In the genomic region with DNA sequence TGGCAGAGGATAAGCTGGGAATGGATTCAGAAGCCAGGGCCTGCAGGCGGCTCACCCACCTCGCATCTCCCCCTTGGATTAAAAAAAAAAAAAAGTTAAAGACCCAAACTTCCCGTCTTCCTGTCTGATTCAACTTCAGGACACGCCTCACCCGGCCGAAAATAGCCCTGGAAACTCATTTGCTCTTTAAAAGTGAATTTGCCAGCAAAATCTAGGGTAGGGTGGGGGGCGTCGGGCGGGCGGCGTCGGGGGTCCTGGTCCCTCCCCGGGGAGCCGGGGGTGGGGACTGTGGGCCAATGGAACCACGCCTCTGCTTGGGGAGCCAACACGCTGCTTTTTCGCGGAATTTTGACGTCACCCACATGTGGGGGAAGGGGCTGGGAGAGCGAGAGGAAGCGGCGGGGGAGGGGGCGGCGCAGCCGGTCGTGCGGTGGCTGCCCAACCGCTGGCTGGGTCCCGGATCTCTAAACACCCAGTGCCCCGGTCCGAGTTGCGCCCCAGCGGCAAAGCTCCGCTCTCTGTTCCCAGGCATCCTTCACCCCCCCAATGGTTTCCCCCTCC, we compare ENCODE assay signal across 8 mouse cellular contexts. TPM values are rescaled to one million over a fixed set of nuclear protein-coding genes. Genes with fewer than 3 reads are reported as not detected.
DNase-seq lines count a peak whose midpoint lies in the region; ATAC-seq and TF ChIP-seq lines count a peak whose summit lies in the region.

No protein-coding gene starts in this region.

- no peak for TF ChIP-seq CTCF in stomach, postnatal 0 days (IDR thresholded peaks at IDR 0.05; ENCODE audit: low read depth)

- no peaks in the 10 kb centered on the region for H3K9me3 ChIP-seq in heart, embryonic 15.5 days (replicated peaks)
- H3K9me3 ChIP-seq in stomach, postnatal 0 days (ENCODE audit: control insufficient read depth, low read length): no peaks in the 10 kb centered on the region

- intact Hi-C loops in gastrocnemius, postnatal 14 days (cut with DNase I; ENCODE audit: low total_unique reads): loop anchor here (10.0 kb wide), 1 partner anchor 100 kb away; no protein-coding TSS in a partner anchor

- TF ChIP-seq EP300 in stomach, postnatal 0 days (optimal IDR thresholded peaks at IDR 0.05): no peak

- peak overlapping the region; percentile 57 for H3K9ac ChIP-seq in heart, embryonic 15.5 days
- H3K9ac ChIP-seq in stomach, postnatal 0 days (ENCODE audit: low read length): peak overlapping the region; percentile 66

- H3K4me3 ChIP-seq in heart, embryonic 15.5 days: peak overlapping the region; percentile 89
- H3K4me3 ChIP-seq in macrophage (ENCODE audit: inconsistent target): peak overlapping the region; percentile 22
- peak overlapping the region; percentile 83 for H3K4me3 ChIP-seq in stomach, postnatal 0 days (ENCODE audit: low read depth, low read length)

- peak overlapping the region; percentile 92 for H3K4me2 ChIP-seq in heart, embryonic 15.5 days
- peak overlapping the region; percentile 86 for H3K4me2 ChIP-seq in stomach, postnatal 0 days (replicated peaks; ENCODE audit: low read depth)

- H3K36me3 ChIP-seq in heart, embryonic 15.5 days: no peaks in the 10 kb centered on the region
- H3K36me3 ChIP-seq in macrophage (ENCODE audit: inconsistent target): no peaks in the 10 kb centered on the region
- no peaks in the 10 kb centered on the region for H3K36me3 ChIP-seq in stomach, postnatal 0 days (ENCODE audit: control insufficient read depth, insufficient read depth, low read length)

- H3K79me2 ChIP-seq in macrophage (ENCODE audit: inconsistent target): no peaks in the 10 kb centered on the region

- peak overlapping the region; percentile 91 for H3K27ac ChIP-seq in heart, embryonic 15.5 days
- no peak overlapping the region for H3K27ac ChIP-seq in macrophage
- H3K27ac ChIP-seq in stomach, postnatal 0 days (replicated peaks): peak overlapping the region; percentile 94

- peaks cover 44% of the 10 kb centered on the region for H3K4me1 ChIP-seq in heart, embryonic 15.5 days (replicated peaks)
- H3K4me1 ChIP-seq in stomach, postnatal 0 days (replicated peaks; ENCODE audit: control insufficient read depth, insufficient read depth): peaks cover 16% of the 10 kb centered on the region

- H3K27me3 ChIP-seq in heart, embryonic 15.5 days: 0 out of 2 replicates have a peak, but pooled peaks cover 3% of the 10 kb centered on the region
- no peaks in the 10 kb centered on the region for H3K27me3 ChIP-seq in stomach, postnatal 0 days (ENCODE audit: control insufficient read depth, insufficient read depth, low read length)

- DNase-seq in gastrocnemius, postnatal 14 days: peak; percentile 66
- DNase-seq in gastrocnemius, adult 8-10 months (ENCODE audit: low spot score in 2 of 2): no peak
- peak; percentile 93 for DNase-seq in embryo, embryonic 11 days
- DNase-seq in kidney, postnatal 10 days: peak; percentile 95
- peak; percentile 81 for DNase-seq in stomach, postnatal 0 days (ENCODE audit: low spot score)

- WGBS in heart, embryonic 15.5 days: under 1% methylated on average over 34 of the region's 34 CpGs
- WGBS in macrophage (ENCODE audit: missing documents): 0% methylated on average over 28 of the region's 34 CpGs
- under 1% methylated on average over 32 of the region's 34 CpGs for WGBS in stomach, postnatal 0 days

- ATAC-seq in heart, embryonic 15.5 days (replicated peaks; ENCODE audit: insufficient number of reproducible peaks, insufficient read depth, low FRiP score, low read depth): 0 out of 2 replicates have a peak, but pooled peaks have one; percentile 36
- peak; percentile 11; the same call in 1 of the 2 replicates for ATAC-seq in stomach, postnatal 0 days (ENCODE audit: low FRiP score, low TSS enrichment)
- ATAC-seq in megakaryocyte progenitor cell, adult 5-6 weeks (replicated peaks; ENCODE audit: poor library complexity): no peak

RNA-seq across cellular contexts. Expression of gene Ccnd2, which starts 2.8 kb away (rescaled TPM):
- 10 to 100 TPM; 17.6 to 31.6 TPM for total RNA-seq in gastrocnemius, postnatal 14 days (2021)
- total RNA-seq in gastrocnemius, adult 8-10 months (2022): 10 to 100 TPM in 2 of 4 experiments, 1 to 10 TPM in 2; 5.0 to 16.2 (median 9.6) TPM
- 482 and 541 TPM in 2 replicates for polyA plus RNA-seq in heart, embryonic 15.5 days (2015; fragmentation: Nextera tagmentation; extraction: Ambion mirVana)
- 100 to 1,000 TPM in 1 of 26 experiments, 10 to 100 TPM in 7, 1 to 10 TPM in 16, under 1 TPM in 2; 0.44 to 104 (median 4.7) TPM for total RNA-seq in macrophage (2018; cell fraction: chromatin; rRNA removed)
- 10 to 100 TPM in 14 of 26 experiments, 1 to 10 TPM in 12; 1.7 to 55.9 (median 10.7) TPM for total RNA-seq in macrophage (2018; cell fraction: cytosol; rRNA removed)
- total RNA-seq in macrophage (2018; cell fraction: nucleus; rRNA removed): 100 to 1,000 TPM in 2 of 26 experiments, 10 to 100 TPM in 16, 1 to 10 TPM in 8; 1.5 to 122 (median 17.0) TPM
- 0.90 to 5.6 TPM (median 1.8 TPM) in 3 replicates for polyA plus RNA-seq in macrophage (2018)
- 433 and 478 TPM in 2 replicates for polyA plus RNA-seq in stomach, postnatal 0 days (2015; fragmentation: Nextera tagmentation; extraction: Ambion mirVana)
- 76.9 and 124 TPM in 2 replicates for total RNA-seq in megakaryocyte progenitor cell, adult 5-6 weeks (2015)
- 38.8 and 51.4 TPM in 2 replicates for total RNA-seq in megakaryocyte progenitor cell, adult 5-6 weeks (2017)

RNA-seq across cellular contexts. Expression of gene Tigar, which starts 45.4 kb away (rescaled TPM):
- 10 to 100 TPM; 16.4 to 18.9 TPM for total RNA-seq in gastrocnemius, postnatal 14 days (2021)
- 100 to 1,000 TPM; 119 to 144 (median 138) TPM for total RNA-seq in gastrocnemius, adult 8-10 months (2022)
- 6.2 and 7.8 TPM in 2 replicates for polyA plus RNA-seq in heart, embryonic 15.5 days (2015; fragmentation: Nextera tagmentation; extraction: Ambion mirVana)
- 10 to 100 TPM in 2 of 26 experiments, 1 to 10 TPM in 24; 1.8 to 12.4 (median 5.7) TPM for total RNA-seq in macrophage (2018; cell fraction: chromatin; rRNA removed)
- total RNA-seq in macrophage (2018; cell fraction: cytosol; rRNA removed): 10 to 100 TPM in 1 of 26 experiments, 1 to 10 TPM in 25; 4.3 to 10.5 (median 7.7) TPM
- total RNA-seq in macrophage (2018; cell fraction: nucleus; rRNA removed): 10 to 100 TPM in 3 of 26 experiments, 1 to 10 TPM in 23; 3.2 to 13.2 (median 6.3) TPM
- 5.2 to 11.5 TPM (median 7.0 TPM) in 3 replicates for polyA plus RNA-seq in macrophage (2018)
- 4.1 and 5.2 TPM in 2 replicates for polyA plus RNA-seq in stomach, postnatal 0 days (2015; fragmentation: Nextera tagmentation; extraction: Ambion mirVana)
- 8.4 and 9.8 TPM in 2 replicates for total RNA-seq in megakaryocyte progenitor cell, adult 5-6 weeks (2015)
- 8.0 and 13.7 TPM in 2 replicates for total RNA-seq in megakaryocyte progenitor cell, adult 5-6 weeks (2017)

Comparison
In these comparisons a context has a peak if more than half of its experiments do, and no peak if none do; other contexts are left out.
1. DNase-seq: peak in gastrocnemius, postnatal 14 days (single experiment), embryo, embryonic 11 days (single experiment), kidney, postnatal 10 days (single experiment) and stomach, postnatal 0 days (single experiment); none in gastrocnemius, adult 8-10 months (0 of 2).
2. RNA of gene Tigar, which starts 45.4 kb away (total RNA-seq): 119 to 144 TPM in gastrocnemius, adult 8-10 months; 16.4 to 18.9 TPM in gastrocnemius, postnatal 14 days and 8.0 to 13.7 TPM in megakaryocyte progenitor cell, adult 5-6 weeks; every median in the first group is over 4 times any median in the second.
3. H3K4me3 ChIP-seq: peak in every context shown above with its lines; median percentile 89 in heart, embryonic 15.5 days; 83 in stomach, postnatal 0 days; 22 in macrophage.